Mouse (Mus musculus): ENCODE results near the gene Galnt2.

DNA sequence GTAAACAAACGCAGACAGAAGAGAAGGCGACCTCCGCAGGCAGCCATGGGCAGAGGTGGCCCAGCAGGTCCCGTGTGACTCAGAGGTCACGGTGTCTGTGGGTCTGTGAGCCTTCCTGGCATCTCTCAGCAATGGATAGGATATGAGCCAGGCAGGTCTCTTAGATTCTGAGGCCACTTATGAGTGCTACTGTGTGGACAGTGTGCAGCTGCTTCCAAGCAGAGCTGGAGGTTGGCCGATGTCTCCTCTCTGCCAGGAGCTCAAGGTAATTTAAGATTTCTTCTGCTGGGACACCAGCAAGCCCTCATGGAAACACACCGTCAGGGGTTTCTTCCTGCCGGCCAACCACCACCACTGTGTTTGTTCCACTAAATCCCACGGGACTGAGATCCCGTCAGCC lies 76.5 kb downstream of the Galnt2 start:
- TF ChIP-seq CTCF (conservative IDR thresholded peaks at IDR 0.05; ENCODE audit: low read length), result no peak
- TF ChIP-seq POU5F1 (IDR thresholded peaks at IDR 0.05; ENCODE audit: borderline replicate concordance, low read length), result no peak
